Mouse (Mus musculus): Measurements from ENCODE around the gene Crkl.

Gene Crkl

GRCm38 (mm10) chr16:17530640-17531288 is 79.0 kb downstream of the Crkl start, which contains the start of gene Thap7:
TSS of gene Thap7 (minus strand) at chr16:17531136.
- peak; percentile 96 for DNase-seq

GRCm38 (mm10) chr16:17532271-17532670 is 80.5 kb downstream of the Crkl start:
- DNase-seq = no peak

DNA sequence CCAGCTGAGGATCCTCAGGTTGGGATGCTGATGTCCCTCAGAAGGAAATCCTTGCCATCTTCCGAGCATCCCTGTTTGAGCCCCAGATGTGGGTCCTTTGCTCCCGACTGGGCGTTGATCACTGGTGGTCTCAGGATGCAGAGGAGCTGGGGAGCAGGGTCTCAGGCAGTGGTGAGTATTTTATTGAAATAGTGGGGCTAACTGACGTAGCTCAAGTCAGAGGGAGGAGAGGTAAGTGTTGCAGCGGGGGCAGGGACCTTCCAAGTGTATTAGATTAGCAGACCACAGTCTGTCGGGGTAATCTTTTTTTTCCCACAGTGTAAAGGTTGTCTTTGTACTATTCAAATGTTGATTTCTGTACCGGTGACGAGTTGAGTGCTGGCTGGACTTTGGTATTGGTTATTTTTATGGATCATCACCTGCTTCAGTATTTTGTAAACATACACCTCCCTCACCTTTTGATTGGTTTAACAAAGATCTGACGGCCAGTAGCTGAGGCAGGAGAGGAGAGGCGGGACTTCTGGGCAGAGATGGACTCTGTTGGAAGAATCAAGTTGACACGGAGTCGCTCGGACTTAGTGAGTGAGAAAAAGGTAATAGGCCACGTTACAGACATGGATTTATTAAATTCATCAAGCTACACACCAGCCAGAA is 81.0 kb downstream of the Crkl start:
- no peak for DNase-seq

DNA sequence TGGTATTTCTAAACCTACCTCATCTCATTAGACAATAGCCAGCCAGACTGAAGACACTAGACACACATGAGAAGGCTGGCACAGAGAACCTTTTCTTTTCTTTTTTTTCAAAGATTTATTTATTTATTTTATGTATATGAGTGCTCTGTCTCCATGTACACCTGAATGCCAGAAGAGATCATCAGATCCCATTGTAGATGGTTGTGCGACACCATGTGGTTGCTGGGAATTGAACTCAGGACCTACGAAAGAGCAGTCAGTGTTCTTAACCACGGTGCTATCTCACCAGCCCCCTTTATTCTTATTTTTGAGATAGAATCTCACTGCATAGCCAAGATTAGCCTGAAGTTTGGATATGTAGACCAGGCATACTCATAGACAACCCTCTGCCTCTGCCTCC is 84.8 kb downstream of the Crkl start:
- no peak for DNase-seq
